Mouse (Mus musculus): ENCODE results near the gene Clptm1l. TPM values are rescaled to one million over a fixed set of nuclear protein-coding genes. Genes with fewer than 3 reads are reported as not detected.

The Clptm1l gene
- polyA plus RNA-seq, 1 experiment from 2014 or later, result 63.1 TPM

DNA sequence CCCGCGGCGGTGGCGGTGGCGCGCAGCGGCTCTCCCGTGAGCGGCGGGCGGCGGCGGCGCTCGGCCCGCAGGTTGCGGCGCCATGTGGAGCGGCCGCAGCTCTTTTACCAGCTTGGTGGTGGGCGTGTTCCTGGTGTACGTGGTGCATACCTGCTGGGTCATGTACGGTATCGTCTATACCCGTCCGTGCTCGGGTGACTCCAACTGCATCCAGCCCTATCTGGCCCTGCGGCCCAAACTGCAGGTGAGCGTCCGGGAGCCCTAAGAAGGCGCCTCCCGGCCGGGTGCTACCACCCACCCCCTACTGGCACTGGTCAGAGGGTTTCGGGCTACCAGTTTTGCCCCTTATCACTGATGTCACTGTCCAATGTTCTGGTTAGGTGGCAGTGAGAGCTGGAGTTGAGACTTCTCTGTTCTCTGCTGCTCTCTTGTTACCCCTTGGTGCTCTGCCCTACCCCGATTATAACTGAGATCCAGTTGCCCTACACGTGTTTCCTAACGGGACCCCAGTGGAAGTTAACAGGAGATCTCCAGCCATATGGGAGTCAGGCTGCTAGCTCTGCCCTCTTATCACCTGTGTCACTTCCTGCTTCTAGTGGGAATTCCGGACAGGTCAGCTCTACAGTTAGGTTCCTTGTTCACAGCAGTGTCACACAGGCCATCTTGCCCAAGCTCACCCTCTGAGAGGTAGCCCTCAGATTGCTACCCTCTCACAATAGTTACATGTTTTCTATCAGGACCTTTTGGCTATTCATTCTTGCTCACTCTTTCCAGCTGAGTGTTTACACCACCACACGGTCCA, 551 bp downstream of the Clptm1l start:
- H3K4me2 ChIP-seq (ENCODE audit: low read depth, low read length), result peak overlapping the region; percentile 93
- WGBS (ENCODE audit: insufficient replicate concordance), result under 1% methylated on average over 39 of the region's 39 CpGs
- H3K27me3 ChIP-seq (ENCODE audit: control insufficient read depth, insufficient read depth, low read depth, low read length), result no peaks in the 10 kb centered on the region
- peaks cover 16% of the 10 kb centered on the region for H3K36me3 ChIP-seq (ENCODE audit: control insufficient read depth, insufficient read depth)
- H3K9ac ChIP-seq (ENCODE audit: low read depth, low read length), result peak overlapping the region; percentile 80
- H3K4me3 ChIP-seq (ENCODE audit: low read depth, low read length), result peak overlapping the region; percentile 88
- peak; percentile 54 for ATAC-seq (ENCODE audit: low read depth)
- H3K27ac ChIP-seq (ENCODE audit: low read length), result peak overlapping the region; percentile 78
- H3K4me1 ChIP-seq (ENCODE audit: control insufficient read depth, low read depth, low read length), result peaks cover 13% of the 10 kb centered on the region
- H3K9me3 ChIP-seq (replicated peaks; ENCODE audit: control insufficient read depth, low read length), result no peaks in the 10 kb centered on the region

DNA sequence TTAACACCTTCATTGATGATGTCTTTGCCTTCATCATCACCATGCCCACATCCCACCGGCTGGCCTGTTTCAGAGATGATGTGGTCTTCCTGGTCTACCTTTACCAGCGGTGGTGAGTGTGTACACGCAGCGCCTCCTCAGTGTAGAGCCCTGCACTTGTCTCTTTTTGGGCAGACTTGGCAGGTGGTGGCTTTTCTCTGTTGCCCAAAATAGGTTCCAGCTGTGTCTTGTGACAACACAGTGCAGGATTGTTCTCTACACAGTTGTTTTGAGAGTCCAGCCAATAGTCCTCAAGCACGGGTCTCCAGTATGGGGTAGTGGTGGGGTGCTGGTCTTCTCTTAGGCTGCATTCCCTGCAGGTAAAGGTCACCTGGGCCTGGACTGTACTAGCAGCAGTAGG, 14.6 kb downstream of the Clptm1l start:
- H3K27ac ChIP-seq (ENCODE audit: low read length), result no peak overlapping the region
- no peaks in the 10 kb centered on the region for H3K4me1 ChIP-seq (ENCODE audit: control insufficient read depth, low read depth, low read length)
- no peaks in the 10 kb centered on the region for H3K9me3 ChIP-seq (replicated peaks; ENCODE audit: control insufficient read depth, low read length)
- H3K4me2 ChIP-seq (ENCODE audit: low read depth, low read length), result no peak overlapping the region
- H3K36me3 ChIP-seq (ENCODE audit: control insufficient read depth, insufficient read depth), result peaks cover 28% of the 10 kb centered on the region
- ATAC-seq (ENCODE audit: low read depth), result no peak
- H3K27me3 ChIP-seq (ENCODE audit: control insufficient read depth, insufficient read depth, low read depth, low read length), result no peaks in the 10 kb centered on the region
- WGBS (ENCODE audit: insufficient replicate concordance), result 77% methylated on average over 5 of the region's 5 CpGs
- H3K9ac ChIP-seq (ENCODE audit: low read depth, low read length), result no peak overlapping the region
- H3K4me3 ChIP-seq (ENCODE audit: low read depth, low read length), result no peak overlapping the region

- no peak for ATAC-seq (ENCODE audit: low read depth)
- 53% methylated on average over 6 of the region's 6 CpGs for WGBS (ENCODE audit: insufficient replicate concordance)
Measured at GRCm38 (mm10) chr13:73620637-73621036, 16.8 kb downstream of the Clptm1l start.

DNA sequence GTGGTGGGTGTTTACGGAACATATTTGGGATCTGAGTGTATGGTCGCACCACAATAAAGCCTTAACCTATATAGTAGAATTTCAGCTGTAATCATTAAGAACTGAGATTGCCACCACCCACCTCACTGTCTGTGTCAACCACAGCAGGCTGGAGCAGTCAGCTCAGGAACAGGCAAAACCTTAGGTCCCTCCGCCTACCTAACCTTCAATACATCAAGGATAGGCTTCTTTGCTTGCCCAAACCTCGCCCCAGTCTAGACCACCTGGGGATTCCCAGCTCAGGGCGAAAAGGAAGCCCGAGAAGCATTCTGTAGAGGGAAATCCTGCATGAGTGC, 22.6 kb downstream of the Clptm1l start:
- H3K9me3 ChIP-seq (replicated peaks; ENCODE audit: control insufficient read depth, low read length), result no peaks in the 10 kb centered on the region
- WGBS (ENCODE audit: insufficient replicate concordance), result 33% methylated on average over 6 of the region's 6 CpGs
- H3K4me3 ChIP-seq (ENCODE audit: low read depth, low read length), result peak overlapping the region; percentile 55
- H3K36me3 ChIP-seq (ENCODE audit: control insufficient read depth, insufficient read depth), result no peaks in the 10 kb centered on the region
- H3K4me1 ChIP-seq (ENCODE audit: control insufficient read depth, low read depth, low read length), result no peaks in the 10 kb centered on the region; the same call in none of the 2 replicates
- H3K4me2 ChIP-seq (ENCODE audit: low read depth, low read length), result peak overlapping the region; percentile 53
- no peak for ATAC-seq (ENCODE audit: low read depth)
- no peaks in the 10 kb centered on the region for H3K27me3 ChIP-seq (ENCODE audit: control insufficient read depth, insufficient read depth, low read depth, low read length)
- H3K27ac ChIP-seq (ENCODE audit: low read length), result peak overlapping the region; percentile 57
- no peak overlapping the region for H3K9ac ChIP-seq (ENCODE audit: low read depth, low read length)

More at GRCm38 (mm10) chr13:73620637-73621036, 16.8 kb downstream of the Clptm1l start:
- Histone ChIP-seq H3K4me3 (ENCODE audit: low read depth, low read length) (no peak overlapping the region), H3K4me1 (ENCODE audit: control insufficient read depth, low read depth, low read length) (no peaks in the 10 kb centered on the region; the same call in 1 of the 2 replicates), H3K36me3 (ENCODE audit: control insufficient read depth, insufficient read depth) (peaks cover 23% of the 10 kb centered on the region), H3K9me3 (replicated peaks; ENCODE audit: control insufficient read depth, low read length) (no peaks in the 10 kb centered on the region), H3K9ac (ENCODE audit: low read depth, low read length) (no peak overlapping the region), H3K27me3 (ENCODE audit: control insufficient read depth, insufficient read depth, low read depth, low read length) (no peaks in the 10 kb centered on the region), H3K4me2 (ENCODE audit: low read depth, low read length) (no peak overlapping the region), H3K27ac (ENCODE audit: low read length) (no peak overlapping the region)

DNA sequence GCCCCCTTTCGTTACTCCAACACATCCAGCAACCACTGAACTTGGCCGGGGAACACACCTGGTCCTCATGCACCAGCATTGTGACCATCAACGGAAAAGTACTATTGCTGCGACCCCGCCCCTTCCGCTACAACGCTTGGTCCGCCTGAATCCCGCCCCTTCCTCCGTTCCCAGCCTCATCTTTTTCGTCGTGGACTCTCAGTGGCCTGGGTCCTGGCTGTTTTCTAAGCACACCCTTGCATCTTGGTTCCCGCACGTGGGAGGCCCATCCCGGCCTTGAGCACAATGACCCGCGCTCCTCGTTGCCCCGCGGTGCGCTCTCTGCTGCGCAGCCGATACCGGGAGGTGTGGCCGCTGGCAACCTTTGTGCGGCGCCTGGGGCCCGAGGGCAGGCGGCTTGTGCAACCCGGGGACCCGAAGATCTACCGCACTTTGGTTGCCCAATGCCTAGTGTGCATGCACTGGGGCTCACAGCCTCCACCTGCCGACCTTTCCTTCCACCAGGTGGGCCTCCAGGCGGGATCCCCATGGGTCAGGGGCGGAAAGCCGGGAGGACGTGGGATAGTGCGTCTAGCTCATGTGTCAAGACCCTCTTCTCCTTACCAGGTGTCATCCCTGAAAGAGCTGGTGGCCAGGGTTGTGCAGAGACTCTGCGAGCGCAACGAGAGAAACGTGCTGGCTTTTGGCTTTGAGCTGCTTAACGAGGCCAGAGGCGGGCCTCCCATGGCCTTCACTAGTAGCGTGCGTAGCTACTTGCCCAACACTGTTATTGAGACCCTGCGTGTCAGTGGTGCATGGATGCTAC, 23.1 kb downstream of the Clptm1l start, which contains the start of gene Tert:
Gene Tert, plus strand, starts transcription at position 167 of the 805 bp plus-strand sequence.
- ATAC-seq (ENCODE audit: low read depth), result peak; percentile 82
- H3K27ac ChIP-seq (ENCODE audit: low read length), result peak within 1 kb of the TSS; percentile 57

GRCm38 (mm10) chr13:73628586-73629113, 24.8 kb downstream of the Clptm1l start:
- ATAC-seq (ENCODE audit: low read depth), result no peak

More for the DNA sequence above, 23.1 kb downstream of the Clptm1l start, which contains the start of gene Tert:
- 14% methylated on average over 47 of the region's 47 CpGs for WGBS (ENCODE audit: insufficient replicate concordance)
- Histone ChIP-seq H3K4me3 (ENCODE audit: low read depth, low read length) (peak within 1 kb of the TSS; percentile 55), H3K4me2 (ENCODE audit: low read depth, low read length) (peak within 1 kb of the TSS; percentile 53), H3K36me3 (ENCODE audit: control insufficient read depth, insufficient read depth) (no peaks in the 10 kb centered on the region), H3K9me3 (replicated peaks; ENCODE audit: control insufficient read depth, low read length) (no peaks in the 10 kb centered on the region), H3K4me1 (ENCODE audit: control insufficient read depth, low read depth, low read length) (no peaks in the 10 kb centered on the region; the same call in none of the 2 replicates), H3K9ac (ENCODE audit: low read depth, low read length) (peak within 1 kb of the TSS; percentile 41; the same call in 1 of the 2 replicates), H3K27me3 (ENCODE audit: control insufficient read depth, insufficient read depth, low read depth, low read length) (no peaks in the 10 kb centered on the region)

GRCm38 (mm10) chr13:73631837-73632236, 28.0 kb downstream of the Clptm1l start:
- 79% methylated on average over 3 of the region's 3 CpGs for WGBS (ENCODE audit: insufficient replicate concordance)
- Histone ChIP-seq H3K4me3 (ENCODE audit: low read depth, low read length) (no peak overlapping the region), H3K9ac (ENCODE audit: low read depth, low read length) (no peak overlapping the region), H3K4me2 (ENCODE audit: low read depth, low read length) (no peak overlapping the region), H3K36me3 (ENCODE audit: control insufficient read depth, insufficient read depth) (no peaks in the 10 kb centered on the region), H3K27ac (ENCODE audit: low read length) (no peak overlapping the region), H3K9me3 (replicated peaks; ENCODE audit: control insufficient read depth, low read length) (no peaks in the 10 kb centered on the region), H3K4me1 (ENCODE audit: control insufficient read depth, low read depth, low read length) (no peaks in the 10 kb centered on the region; the same call in 1 of the 2 replicates), H3K27me3 (ENCODE audit: control insufficient read depth, insufficient read depth, low read depth, low read length) (no peaks in the 10 kb centered on the region)
- ATAC-seq (ENCODE audit: low read depth), result no peak

More at GRCm38 (mm10) chr13:73628586-73629113, 24.8 kb downstream of the Clptm1l start:
- WGBS (ENCODE audit: insufficient replicate concordance), result 51% methylated on average over 11 of the region's 11 CpGs
- Histone ChIP-seq H3K4me1 (ENCODE audit: control insufficient read depth, low read depth, low read length) (no peaks in the 10 kb centered on the region; the same call in none of the 2 replicates), H3K4me2 (ENCODE audit: low read depth, low read length) (no peak overlapping the region), H3K9ac (ENCODE audit: low read depth, low read length) (no peak overlapping the region), H3K27me3 (ENCODE audit: control insufficient read depth, insufficient read depth, low read depth, low read length) (no peaks in the 10 kb centered on the region), H3K27ac (ENCODE audit: low read length) (no peak overlapping the region), H3K9me3 (replicated peaks; ENCODE audit: control insufficient read depth, low read length) (no peaks in the 10 kb centered on the region), H3K36me3 (ENCODE audit: control insufficient read depth, insufficient read depth) (no peaks in the 10 kb centered on the region), H3K4me3 (ENCODE audit: low read depth, low read length) (no peak overlapping the region)

GRCm38 (mm10) chr13:73637826-73638225, 34.0 kb downstream of the Clptm1l start:
- WGBS (ENCODE audit: insufficient replicate concordance), result 54% methylated on average over 5 of the region's 6 CpGs
- no peaks in the 10 kb centered on the region for H3K36me3 ChIP-seq (ENCODE audit: control insufficient read depth, insufficient read depth)
- H3K27ac ChIP-seq (ENCODE audit: low read length), result no peak overlapping the region
- no peaks in the 10 kb centered on the region for H3K9me3 ChIP-seq (replicated peaks; ENCODE audit: control insufficient read depth, low read length)
- H3K9ac ChIP-seq (ENCODE audit: low read depth, low read length), result no peak overlapping the region
- no peaks in the 10 kb centered on the region for H3K4me1 ChIP-seq (ENCODE audit: control insufficient read depth, low read depth, low read length)
- no peak overlapping the region for H3K4me3 ChIP-seq (ENCODE audit: low read depth, low read length)
- no peak for ATAC-seq (ENCODE audit: low read depth)
- no peaks in the 10 kb centered on the region for H3K27me3 ChIP-seq (ENCODE audit: control insufficient read depth, insufficient read depth, low read depth, low read length)
- H3K4me2 ChIP-seq (ENCODE audit: low read depth, low read length), result no peak overlapping the region
